Mouse (Mus musculus): Measurements from ENCODE around the gene Mrpl30. TPM values are rescaled to one million over a fixed set of nuclear protein-coding genes. Genes with fewer than 3 reads are reported as not detected.

Mrpl30 gene
- total RNA-seq (2015) (223 and 230 TPM in 2 replicates), total RNA-seq (2017) (174 and 190 TPM in 2 replicates)

DNA sequence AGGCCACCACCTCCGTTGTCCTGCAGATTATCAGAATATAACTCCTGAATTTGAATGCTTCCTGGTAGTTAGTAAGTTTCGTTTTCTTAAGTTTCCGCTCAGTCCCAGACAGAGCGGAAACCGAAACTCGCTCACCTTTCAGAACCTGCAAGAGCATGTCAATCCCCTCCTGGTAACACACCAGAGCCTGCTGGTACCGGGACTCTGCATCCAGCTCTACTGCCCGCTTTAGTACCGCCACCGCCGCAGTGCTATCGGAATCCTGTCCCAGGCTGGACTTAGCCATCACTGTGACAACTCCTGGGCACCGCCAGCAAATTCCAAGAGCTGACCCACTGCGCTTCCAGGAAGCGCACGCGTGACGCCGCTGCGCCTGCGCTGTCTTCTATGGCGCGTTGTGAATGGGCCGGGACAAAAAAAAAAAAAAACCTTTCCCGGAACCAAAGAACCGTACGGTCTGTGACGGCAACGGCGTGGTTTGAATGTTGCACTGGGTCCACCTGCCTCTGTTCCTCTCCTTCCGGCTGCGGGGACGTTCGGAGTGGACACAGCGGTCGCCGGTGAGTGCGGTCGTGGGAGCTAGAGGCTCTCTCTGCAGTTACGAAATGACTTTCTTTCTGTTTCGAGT is at the start of gene Mrpl30, which contains the start of gene Mitd1:
Gene Mrpl30, plus strand, starts transcription at position 453 of the 628 bp plus-strand sequence.
Gene Mitd1, minus strand, starts transcription at position 387 of the 628 bp plus-strand sequence.
- peak; percentile 96 for ATAC-seq (ENCODE audit: poor library complexity, severe bottlenecking)

DNA sequence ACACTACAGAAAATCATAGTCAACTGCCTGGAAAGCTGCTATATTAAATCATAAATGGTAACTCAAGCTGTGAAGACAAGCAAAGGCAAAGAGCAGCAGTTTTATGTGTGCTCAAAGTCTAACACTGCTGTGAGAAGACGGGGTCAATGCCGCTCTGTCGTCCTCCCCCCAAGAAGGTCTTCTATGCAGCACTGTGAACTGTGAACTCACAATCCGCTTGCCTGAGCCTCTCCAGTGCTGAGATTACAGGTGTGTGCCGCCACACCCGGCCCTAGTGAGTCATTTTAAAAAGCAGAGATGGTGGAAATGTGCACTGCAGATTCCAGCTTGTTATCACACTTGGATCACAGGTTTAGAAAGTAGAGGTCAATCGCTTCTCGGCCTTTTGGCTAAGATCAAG is 43.4 kb upstream of the Mrpl30 start:
- no peak for ATAC-seq (ENCODE audit: poor library complexity, severe bottlenecking)

DNA sequence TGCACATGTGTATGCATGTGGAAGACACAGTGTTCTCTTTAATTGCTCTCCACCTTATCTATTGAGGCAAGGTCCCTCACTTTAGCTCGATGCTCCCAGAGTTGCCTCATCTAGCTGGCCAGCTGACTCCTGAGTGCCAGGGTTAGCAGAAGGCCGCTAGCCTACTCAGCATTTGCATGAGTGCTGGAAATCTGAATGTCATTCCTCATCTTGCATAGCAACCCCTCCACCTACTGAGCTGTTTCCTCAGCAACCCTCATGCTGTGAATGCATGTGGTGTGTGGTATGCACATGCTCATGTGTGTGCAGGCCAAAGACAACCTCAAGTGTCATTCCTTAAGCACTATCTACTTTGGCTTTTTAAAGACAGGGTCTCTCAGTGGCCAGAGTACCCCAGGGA is 39.6 kb upstream of the Mrpl30 start:
- no peak for ATAC-seq (ENCODE audit: poor library complexity, severe bottlenecking)

DNA sequence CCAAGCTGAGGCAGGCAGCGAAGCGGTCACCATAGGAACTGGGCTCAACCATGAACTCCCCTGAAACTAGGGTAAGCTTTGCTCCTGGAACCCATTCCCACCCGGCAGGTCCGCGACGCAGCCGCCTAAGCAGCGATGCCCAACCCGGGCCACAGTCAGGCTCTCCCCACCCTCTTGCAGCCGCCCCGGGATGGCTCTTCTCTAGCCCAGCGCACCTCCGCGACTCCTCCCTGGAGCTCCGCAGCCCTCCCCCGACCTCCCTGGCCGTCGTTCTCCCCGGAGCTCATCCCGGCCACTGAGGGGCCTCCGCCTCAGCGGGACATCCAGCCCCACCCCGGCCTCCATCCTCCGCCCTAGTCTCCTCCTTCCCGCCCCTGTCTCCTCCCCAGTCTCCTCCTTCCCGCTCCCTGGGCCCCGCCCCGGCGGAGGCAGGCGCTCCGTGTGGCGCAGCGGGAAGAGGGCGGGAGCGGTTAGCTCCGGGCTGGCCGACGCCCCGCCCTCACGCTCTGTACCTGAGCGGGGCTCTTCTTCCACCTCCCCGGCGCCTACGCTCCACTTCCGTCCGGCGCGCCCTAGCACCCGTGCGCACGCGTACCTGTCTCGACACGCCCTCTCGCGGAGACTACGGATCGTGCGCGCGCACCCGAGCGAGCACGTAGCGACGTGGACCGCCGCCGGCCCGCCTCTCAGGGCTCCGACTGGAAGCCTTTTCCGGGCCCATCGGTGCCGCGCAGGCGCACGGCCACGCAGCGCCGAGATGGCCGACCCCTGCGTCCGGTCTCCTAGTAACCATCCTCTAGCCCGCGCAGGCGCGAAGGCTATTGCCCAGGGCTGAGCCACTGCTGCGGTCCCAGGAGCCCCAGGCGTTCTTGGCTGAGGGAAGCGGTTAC is 25.5 kb upstream of the Mrpl30 start:
- peak; percentile 84 for ATAC-seq (ENCODE audit: poor library complexity, severe bottlenecking)

DNA sequence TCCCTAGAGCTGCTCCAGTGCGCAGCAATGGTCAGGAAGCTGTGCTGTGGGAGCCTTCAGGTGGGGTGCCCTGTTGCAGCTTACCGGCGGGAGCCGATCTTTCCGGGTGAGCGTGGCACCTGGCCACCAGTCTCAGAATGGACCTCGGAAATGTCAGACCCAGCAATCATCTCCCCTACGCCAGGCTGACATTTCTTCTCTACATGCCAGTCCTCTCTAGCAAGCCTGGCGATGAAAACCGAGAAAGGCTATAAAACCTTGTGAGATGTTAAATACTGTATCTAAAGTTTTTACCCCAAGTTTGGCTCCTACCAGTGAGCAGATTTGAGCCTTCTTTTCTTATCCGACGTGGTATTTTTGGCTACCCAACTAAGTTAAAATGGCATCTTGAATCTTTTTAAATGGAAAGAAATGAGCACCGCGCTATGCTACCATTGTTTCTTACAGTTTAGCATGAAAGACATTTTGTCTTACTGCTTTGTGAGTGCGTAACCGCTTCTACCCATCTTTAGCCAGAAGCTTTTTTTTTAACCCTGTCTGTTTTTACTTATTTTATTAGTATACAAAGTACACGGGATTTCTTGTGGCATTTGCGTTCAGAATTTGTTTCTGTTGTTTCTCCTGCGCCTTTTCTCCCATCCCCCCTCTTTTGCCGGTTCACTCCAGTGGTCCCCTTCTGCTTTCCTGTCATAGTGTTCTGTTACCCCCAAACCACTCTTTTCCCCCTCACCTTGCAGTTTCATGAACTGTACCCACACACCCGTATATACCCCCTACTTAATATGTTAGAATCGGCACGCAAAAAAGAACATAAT is 24.7 kb upstream of the Mrpl30 start:
- no peak for ATAC-seq (ENCODE audit: poor library complexity, severe bottlenecking)

DNA sequence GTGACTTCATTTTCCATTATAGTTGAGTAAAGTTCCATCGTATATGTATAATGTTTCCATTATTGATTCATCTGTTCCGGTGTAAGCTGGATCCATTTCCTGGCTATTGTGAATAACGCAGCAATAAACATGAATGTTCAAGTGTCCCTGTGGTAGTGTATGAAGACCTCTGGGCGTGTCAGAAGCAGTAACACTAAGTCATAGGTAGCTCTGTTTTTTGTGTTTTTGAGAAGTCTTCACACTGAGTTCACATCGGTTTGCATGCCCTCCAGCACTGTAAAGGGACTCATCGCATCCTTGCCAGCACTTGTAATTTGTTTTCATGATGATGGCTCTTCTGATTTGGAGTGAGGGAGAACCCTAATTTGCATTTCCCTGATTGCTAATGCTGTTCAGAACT is 24.0 kb upstream of the Mrpl30 start, which contains the start of gene Tsga10:
Gene Tsga10, minus strand, starts transcription at position 144 of the 400 bp plus-strand sequence.
- no peak for ATAC-seq (ENCODE audit: poor library complexity, severe bottlenecking)

DNA sequence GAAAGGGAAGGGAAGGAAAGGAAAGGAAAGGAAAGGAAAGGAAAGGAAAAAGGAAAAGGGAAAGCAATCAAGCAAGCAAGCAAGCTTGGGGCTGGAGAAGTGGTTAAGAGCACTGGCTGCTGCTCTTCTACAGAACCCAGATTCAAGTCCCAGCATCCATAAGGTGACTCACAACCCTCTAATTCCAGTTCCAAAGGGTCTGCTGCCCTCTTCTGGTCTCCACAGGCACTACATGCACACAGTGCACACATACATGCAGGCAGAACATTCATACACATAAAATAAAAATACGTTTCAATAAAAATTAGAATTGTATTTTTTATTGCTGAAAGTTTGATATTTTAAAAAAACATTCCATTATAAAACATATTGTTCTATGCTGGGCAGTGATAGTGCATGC is 23.2 kb upstream of the Mrpl30 start:
- ATAC-seq (ENCODE audit: poor library complexity, severe bottlenecking), result no peak

DNA sequence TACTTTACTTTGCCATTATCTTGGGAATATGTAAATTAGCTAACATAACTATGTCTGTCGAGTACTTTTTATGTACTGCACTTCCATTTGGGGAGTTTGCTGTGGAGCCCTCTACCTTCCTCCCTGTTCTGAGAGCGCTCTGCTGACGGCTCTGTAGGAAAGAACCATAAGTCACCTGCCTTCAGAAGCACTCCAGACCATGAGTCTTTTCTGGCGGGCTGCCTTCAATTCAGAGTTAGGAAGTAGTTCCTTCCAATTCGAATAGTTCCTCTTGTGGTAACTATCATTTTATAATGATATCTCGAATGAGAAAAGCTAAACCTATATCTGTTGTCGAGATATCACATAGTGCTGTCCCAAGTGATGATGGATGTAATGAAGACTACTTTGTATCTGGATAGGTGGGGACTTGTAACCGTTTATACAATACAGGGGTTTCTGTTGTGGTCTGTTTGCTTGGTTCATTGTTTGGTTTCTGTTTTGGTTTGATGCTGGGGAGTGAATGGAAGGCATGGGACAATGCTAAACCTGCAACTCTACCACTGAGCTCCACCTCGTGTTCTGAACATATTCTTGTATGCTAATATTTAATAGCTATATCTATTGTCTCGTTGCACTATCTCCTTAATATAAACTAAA is 22.5 kb upstream of the Mrpl30 start:
- no peak for ATAC-seq (ENCODE audit: poor library complexity, severe bottlenecking)

DNA sequence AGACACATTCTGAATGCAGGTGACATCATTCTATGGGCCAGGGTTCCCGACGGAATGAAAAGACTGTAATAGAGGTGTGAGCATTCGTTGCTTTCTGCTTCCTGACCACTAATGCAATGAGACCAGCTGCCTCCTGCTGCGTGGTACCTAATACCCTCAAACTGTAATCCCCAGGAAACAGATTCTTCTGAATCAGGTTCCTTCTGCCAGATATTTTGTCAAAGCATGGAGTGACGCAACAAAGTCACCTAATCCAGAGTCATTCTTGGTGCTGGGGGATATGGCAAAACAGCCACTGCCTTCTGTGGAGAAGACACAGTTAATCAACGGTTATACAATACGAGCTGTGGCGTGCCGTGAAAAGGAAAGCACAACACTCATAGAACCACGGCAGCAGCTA is 21.6 kb upstream of the Mrpl30 start:
- ATAC-seq (ENCODE audit: poor library complexity, severe bottlenecking), result no peak

DNA sequence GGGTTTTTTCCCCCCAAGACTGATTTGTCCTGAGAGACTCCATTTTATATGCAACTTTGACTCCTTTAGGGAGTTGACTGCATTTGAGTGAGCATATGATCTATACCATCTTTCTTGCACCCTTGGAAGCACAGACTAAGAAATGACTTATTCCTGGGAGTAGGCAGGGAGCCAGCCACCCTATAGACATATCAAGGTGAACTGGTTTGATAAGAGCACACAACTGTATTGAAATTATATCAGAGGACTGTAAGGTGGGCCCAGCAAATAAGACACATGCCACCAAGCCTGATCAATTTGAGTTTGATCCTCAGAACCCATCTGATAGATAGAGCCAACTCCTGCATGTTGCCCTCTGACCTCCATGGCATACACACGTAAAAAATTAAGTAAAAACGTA is 20.9 kb upstream of the Mrpl30 start:
- no peak for ATAC-seq (ENCODE audit: poor library complexity, severe bottlenecking)

DNA sequence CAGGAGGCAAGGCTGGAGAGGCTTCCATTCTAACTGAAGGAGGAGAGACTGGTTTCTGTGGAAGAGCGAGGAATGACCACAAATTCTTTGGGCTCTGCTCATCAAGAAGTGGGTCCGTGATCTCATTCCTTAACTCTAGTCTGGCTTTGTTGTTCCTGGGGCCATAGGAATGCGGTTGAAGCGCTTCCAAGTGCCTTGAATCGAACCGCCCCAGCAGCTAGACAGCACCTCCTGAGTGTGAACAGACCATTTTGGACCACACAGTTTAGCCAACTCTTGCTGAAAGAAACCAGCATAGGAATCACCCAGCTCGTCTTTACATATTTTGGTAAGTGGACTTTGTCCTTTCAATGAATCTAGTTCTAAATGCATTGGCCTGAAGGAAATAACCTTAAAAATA is 18.6 kb upstream of the Mrpl30 start, which contains the start of gene Lipt1:
Gene Lipt1, plus strand, starts transcription at position 35 of the 400 bp plus-strand sequence.
- no peak for ATAC-seq (ENCODE audit: poor library complexity, severe bottlenecking)

DNA sequence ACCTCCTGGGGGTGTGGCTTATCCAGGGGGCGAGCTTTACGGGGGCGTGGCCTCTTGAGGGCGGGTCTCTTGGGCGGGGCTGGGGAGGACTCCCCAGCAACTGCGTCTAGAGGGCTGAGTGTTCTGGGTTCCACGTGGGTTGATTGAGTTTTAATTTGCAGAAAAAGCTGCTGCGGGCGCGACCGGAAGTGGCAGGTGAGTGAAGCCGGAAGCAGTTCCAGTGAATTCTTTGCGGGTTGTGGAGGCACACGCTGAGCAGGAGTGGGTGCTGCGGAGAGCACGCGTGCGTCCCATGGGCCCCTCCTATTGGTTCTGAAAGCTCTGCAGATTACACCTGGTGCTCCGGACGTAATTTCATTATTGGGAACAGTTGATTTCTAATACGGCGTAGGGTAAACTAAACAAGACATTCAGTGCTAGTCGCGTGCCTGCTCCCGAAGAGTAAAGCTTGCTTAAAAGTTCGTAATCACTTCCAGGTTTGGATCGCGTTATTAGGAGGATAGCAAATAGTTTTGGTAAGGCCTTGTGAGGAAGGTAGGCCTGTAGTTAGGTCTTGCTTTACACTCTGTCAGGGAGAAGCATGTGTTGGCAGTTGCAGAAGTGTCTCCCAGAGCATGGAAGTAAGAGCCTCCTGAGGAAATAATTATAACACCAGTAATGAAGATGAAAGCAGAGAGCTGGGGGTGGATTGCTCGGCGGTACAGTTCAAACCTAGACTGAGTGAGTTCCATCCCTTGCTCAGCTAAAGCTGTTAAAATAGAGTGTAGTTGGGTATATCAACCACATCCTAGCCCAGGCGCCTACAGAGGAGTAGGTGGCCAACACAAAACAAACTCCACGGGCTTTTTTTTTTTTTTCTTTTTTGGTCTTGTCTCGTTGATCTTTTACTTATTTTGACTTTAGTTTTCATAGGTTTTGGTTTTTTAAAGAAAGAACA is 17.9 kb upstream of the Mrpl30 start:
- peak; percentile 90 for ATAC-seq (ENCODE audit: poor library complexity, severe bottlenecking)

DNA sequence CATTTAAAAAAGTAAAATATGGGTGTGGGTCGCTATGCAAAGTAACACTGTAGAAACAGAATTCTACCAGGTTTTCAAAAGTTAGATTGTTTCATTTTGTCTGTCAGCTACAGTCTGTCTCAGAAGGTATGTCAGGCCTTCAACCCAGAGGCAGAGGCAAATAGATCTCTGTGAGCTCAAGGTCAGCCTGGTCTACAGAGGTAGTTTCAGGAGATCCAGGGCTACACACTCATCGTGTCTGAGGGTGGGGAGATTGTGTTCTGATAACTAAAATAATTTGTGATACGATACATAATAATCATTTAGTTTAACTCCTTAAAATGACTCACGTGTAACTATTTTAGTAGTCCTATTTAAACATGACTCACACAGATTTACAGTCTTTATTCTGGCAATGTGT is 17.1 kb upstream of the Mrpl30 start:
- ATAC-seq (ENCODE audit: poor library complexity, severe bottlenecking), result no peak

DNA sequence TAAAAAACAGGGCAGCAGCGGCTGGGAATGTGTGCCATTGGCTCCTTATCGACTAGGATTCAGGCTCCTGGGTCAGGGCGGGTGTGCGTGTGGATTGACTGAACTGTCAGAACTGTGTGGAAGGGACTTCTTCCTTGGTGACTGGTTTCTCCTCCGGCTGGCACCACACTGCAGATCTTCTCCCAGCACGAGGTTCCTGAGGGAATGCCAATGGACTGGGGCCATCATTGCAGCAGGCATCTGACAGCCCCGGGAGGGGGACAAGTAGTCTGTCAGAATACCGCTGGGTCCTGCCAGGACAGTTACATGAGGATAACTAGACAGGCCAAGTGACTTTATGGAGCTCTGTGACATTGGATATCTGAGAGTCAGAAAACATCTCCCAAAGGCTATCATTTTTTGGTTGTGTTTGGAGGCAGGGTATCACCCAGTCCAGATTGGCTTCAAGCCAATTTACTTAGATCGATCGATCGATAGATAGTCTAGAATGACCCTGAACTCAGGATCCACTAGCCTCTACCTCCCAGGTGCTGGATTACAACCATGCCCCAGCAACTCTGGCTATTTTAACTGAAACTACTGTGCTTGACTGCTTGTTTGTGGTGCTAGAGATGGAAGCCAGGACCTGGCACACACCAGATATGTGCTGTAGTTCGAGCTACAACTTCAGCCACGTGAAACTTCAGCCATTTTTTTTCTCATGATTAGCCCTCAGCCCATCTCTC is 12.4 kb upstream of the Mrpl30 start:
- no peak for ATAC-seq (ENCODE audit: poor library complexity, severe bottlenecking)

DNA sequence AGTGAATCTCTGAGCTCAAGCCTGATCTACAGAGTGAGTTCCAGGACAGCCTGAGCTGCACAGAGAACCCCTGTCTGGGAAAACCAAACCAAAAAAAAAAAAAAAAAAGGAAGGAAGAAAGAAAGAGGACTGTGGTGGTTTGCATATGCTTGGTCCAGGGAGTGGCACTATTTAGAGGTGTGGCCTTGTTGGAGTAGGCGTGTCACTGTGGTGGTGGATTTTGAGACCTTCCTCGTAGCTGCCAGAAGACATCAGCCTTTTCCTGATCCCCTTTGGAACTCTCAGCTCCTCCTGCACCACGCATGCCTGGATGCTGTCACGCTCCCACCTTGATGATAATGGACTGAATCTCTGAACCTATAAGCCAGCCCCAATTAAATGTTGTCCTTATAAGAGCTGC is 6.9 kb upstream of the Mrpl30 start:
- no peak for ATAC-seq (ENCODE audit: poor library complexity, severe bottlenecking)

DNA sequence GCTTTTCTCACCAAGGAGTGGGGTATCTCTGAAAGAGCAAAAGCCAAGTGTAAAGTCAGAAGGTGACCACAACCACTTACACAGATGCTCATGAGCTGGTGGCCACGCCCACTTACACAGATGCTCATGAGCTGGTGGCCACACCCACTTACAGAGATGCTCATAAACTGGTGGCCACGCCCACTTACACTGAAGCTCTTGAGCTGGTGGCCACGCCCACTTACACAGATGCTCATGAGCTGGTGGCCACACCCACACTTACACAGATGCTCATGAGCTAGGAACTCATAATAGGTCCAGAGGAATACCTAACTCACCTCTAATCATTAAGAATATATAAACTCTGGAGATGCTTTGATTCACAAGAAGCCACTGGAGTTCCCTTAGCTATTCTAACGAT is 5.8 kb upstream of the Mrpl30 start:
- 0 out of 2 replicates have a peak, but pooled peaks have one; percentile 33 for ATAC-seq (ENCODE audit: poor library complexity, severe bottlenecking)

DNA sequence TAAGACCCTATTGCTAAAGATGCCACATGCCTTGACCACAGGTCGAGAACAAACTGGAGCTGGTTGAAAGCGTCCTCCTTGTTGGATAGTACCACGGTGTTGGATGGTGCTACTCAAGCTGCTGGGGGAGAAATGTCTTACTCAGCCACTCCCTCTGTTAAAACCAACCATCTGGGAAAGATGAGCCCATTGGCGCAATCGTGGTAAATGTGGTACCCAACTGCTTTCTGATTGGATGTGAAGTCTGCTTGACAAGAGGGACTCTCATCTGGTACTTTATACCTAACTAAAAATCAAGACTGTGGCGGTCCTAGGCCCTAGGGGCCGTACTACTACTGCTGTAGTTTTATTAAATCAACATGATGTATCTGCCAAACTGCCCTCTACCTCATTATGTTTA is 1.1 kb upstream of the Mrpl30 start:
- ATAC-seq (ENCODE audit: poor library complexity, severe bottlenecking), result no peak

DNA sequence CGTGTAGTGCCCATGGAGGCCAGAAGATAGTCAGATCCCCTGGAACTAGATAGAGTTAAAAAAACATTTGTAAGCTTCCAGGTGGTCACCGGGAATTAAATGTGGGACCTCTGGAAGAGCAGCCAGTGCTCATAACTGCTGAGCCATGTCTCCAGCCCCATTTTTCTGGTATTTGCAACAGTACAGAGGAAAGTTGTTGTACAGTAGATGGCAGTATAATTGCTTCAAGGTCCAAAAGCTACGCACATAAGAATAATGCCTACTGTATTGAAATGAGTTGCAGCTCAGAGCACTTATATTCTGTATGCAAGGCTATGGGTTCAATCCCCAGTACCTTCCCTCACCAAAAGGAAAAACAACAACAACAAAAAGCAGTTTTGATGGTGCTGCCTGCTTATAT is 1.1 kb downstream of the Mrpl30 start:
- no peak for ATAC-seq (ENCODE audit: poor library complexity, severe bottlenecking)

DNA sequence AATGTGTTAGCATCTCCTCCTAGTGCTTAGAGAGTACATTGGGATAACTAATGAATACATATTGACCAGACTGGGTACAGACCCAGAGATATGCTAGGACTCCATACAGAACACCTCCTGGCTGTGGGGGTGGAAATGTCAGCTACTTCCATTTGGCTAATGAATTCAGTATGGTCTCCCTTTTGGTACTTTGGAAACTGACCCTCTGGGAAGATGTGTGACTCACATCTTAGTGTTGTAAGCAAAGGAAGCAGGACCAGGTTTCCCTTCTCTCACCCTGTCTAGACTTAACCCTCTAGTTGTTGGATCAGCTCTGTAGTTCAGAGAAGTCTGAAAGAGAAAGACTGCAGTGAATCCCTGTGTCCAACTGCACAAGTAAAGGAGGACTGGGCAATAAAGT is 4.3 kb downstream of the Mrpl30 start:
- no peak for ATAC-seq (ENCODE audit: poor library complexity, severe bottlenecking)
